Mouse (Mus musculus): ENCODE measurements around the gene Grik3.

Grik3 gene

GRCm38 (mm10) chr4:125492122-125492505 is 1.6 kb downstream of the Grik3 start:
- no peak for DNase-seq (ENCODE audit: low read depth)

GRCm38 (mm10) chr4:125492706-125493105 is 2.2 kb downstream of the Grik3 start:
- no peak for DNase-seq (ENCODE audit: low read depth)

GRCm38 (mm10) chr4:125493124-125493523 is 2.6 kb downstream of the Grik3 start:
- DNase-seq (ENCODE audit: low read depth): no peak

- DNase-seq (ENCODE audit: low read depth): no peak
Observed at GRCm38 (mm10) chr4:125495477-125495876, 5.0 kb downstream of the Grik3 start.

GRCm38 (mm10) chr4:125497001-125497400 is 6.5 kb downstream of the Grik3 start:
- no peak for DNase-seq (ENCODE audit: low read depth)

- DNase-seq (ENCODE audit: low read depth): no peak
Observed at GRCm38 (mm10) chr4:125497471-125497870, 7.0 kb downstream of the Grik3 start.

- no peak for DNase-seq (ENCODE audit: low read depth)
Observed at GRCm38 (mm10) chr4:125498866-125499265, 8.4 kb downstream of the Grik3 start.

GRCm38 (mm10) chr4:125502861-125503260 is 12.4 kb downstream of the Grik3 start:
- no peak for DNase-seq (ENCODE audit: low read depth)

GRCm38 (mm10) chr4:125512434-125512833 is 21.9 kb downstream of the Grik3 start:
- DNase-seq (ENCODE audit: low read depth): no peak

- DNase-seq (ENCODE audit: low read depth): no peak
Observed at GRCm38 (mm10) chr4:125515646-125516045, 25.1 kb downstream of the Grik3 start.

- no peak for DNase-seq (ENCODE audit: low read depth)
Observed at GRCm38 (mm10) chr4:125516612-125517011, 26.1 kb downstream of the Grik3 start.

GRCm38 (mm10) chr4:125518861-125519260 is 28.4 kb downstream of the Grik3 start:
- DNase-seq (ENCODE audit: low read depth): no peak

- no peak for DNase-seq (ENCODE audit: low read depth)
Observed at GRCm38 (mm10) chr4:125522931-125523330, 32.4 kb downstream of the Grik3 start.

- DNase-seq (ENCODE audit: low read depth): no peak
Observed at GRCm38 (mm10) chr4:125525266-125525665, 34.8 kb downstream of the Grik3 start.

- DNase-seq (ENCODE audit: low read depth): no peak
Observed at GRCm38 (mm10) chr4:125526425-125526824, 35.9 kb downstream of the Grik3 start.

- DNase-seq (ENCODE audit: low read depth): no peak
Observed at GRCm38 (mm10) chr4:125533965-125534364, 43.5 kb downstream of the Grik3 start.

GRCm38 (mm10) chr4:125534449-125534848 is 43.9 kb downstream of the Grik3 start:
- DNase-seq (ENCODE audit: low read depth): no peak

- no peak for DNase-seq (ENCODE audit: low read depth)
Observed at GRCm38 (mm10) chr4:125534991-125535401, 44.5 kb downstream of the Grik3 start.

- DNase-seq (ENCODE audit: low read depth): no peak
Observed at GRCm38 (mm10) chr4:125535465-125535864, 45.0 kb downstream of the Grik3 start.

GRCm38 (mm10) chr4:125535977-125536376 is 45.5 kb downstream of the Grik3 start:
- DNase-seq (ENCODE audit: low read depth): no peak

- DNase-seq (ENCODE audit: low read depth): no peak
Observed at GRCm38 (mm10) chr4:125538301-125538965, 47.9 kb downstream of the Grik3 start.

GRCm38 (mm10) chr4:125539617-125540016 is 49.1 kb downstream of the Grik3 start:
- DNase-seq (ENCODE audit: low read depth): no peak

- no peak for DNase-seq (ENCODE audit: low read depth)
Observed at GRCm38 (mm10) chr4:125543171-125543570, 52.7 kb downstream of the Grik3 start.
